Mouse (Mus musculus) brain, embryonic 14.5 days (tissue): ENCODE results near the gene Sorcs2.

Experiments used
- CTCF ChIP-seq: fragments of 200-500 bp; IDR thresholded peaks from 2 replicates; pipeline ENCODE4 v1.5.1; 2012; ENCODE audit warnings: inconsistent platforms, mild to moderate bottlenecking, moderate library complexity, borderline replicate concordance; ENCODE audit not compliant: insufficient read depth, insufficient read length; ENCODE audit errors: extremely low read depth
- POLR2A ChIP-seq: fragments of 200-500 bp; IDR thresholded peaks from 2 replicates; pipeline ENCODE4 v1.6.1; 2012; ENCODE audit warnings: mild to moderate bottlenecking, inconsistent platforms, borderline replicate concordance; ENCODE audit not compliant: poor library complexity, insufficient read depth, insufficient read length, severe bottlenecking; ENCODE audit errors: extremely low read depth

GRCm38 (mm10) chr5:36382134-36382693, 15.7 kb downstream of the Sorcs2 start:
- TF ChIP-seq CTCF = no peak
- no peak for TF ChIP-seq POLR2A
